Mouse (Mus musculus): Measurements from ENCODE around the gene Oard1. TPM values are rescaled to one million over a fixed set of nuclear protein-coding genes. Genes with fewer than 3 reads are reported as not detected.

Gene Oard1
- polyA plus RNA-seq, 2 experiments: 28.5 to 46.8 TPM

- ATAC-seq (ENCODE audit: low FRiP score, low read depth): peak; percentile 60; the same call in 1 of the 2 replicates
- H3K36me3 ChIP-seq (ENCODE audit: control insufficient read depth, insufficient read depth, low read length): peaks cover 33% of the 10 kb centered on the region
- no peak for TF ChIP-seq POLR2A (IDR thresholded peaks at IDR 0.05; ENCODE audit: borderline replicate concordance, extremely low read depth, insufficient read depth, insufficient read length)
- H3K4me1 ChIP-seq (ENCODE audit: control insufficient read depth, insufficient read depth, low read length): peaks cover 1% of the 10 kb centered on the region; the same call in 1 of the 2 replicates
- H3K9me3 ChIP-seq (ENCODE audit: control insufficient read depth, low read length): no peaks in the 10 kb centered on the region
- H3K27me3 ChIP-seq (ENCODE audit: control insufficient read depth, insufficient read depth, low read length): no peaks in the 10 kb centered on the region
- H3K9ac ChIP-seq (ENCODE audit: low read depth, low read length, severe bottlenecking): no peak overlapping the region
- no peak overlapping the region for H3K4me2 ChIP-seq (replicated peaks; ENCODE audit: low read depth, low read length, severe bottlenecking)
- WGBS: 88% methylated on average over 14 of the region's 14 CpGs
- no peak overlapping the region for H3K27ac ChIP-seq (replicated peaks; ENCODE audit: low read depth, low read length)
- peak; percentile 66 for DNase-seq (ENCODE audit: low spot score)
- no peak overlapping the region for H3K4me3 ChIP-seq (replicated peaks; ENCODE audit: low read length)
These were observed 6.8 kb downstream of the Oard1 start for GRCm38 (mm10) chr17:48416425-48417195.

GRCm38 (mm10) chr17:48417521-48417920 is 7.7 kb downstream of the Oard1 start:
- Histone ChIP-seq H3K27me3 (ENCODE audit: control insufficient read depth, insufficient read depth, low read length) (no peaks in the 10 kb centered on the region), H3K27ac (replicated peaks; ENCODE audit: low read depth, low read length) (no peak overlapping the region), H3K4me3 (replicated peaks; ENCODE audit: low read length) (no peak overlapping the region), H3K9me3 (ENCODE audit: control insufficient read depth, low read length) (no peaks in the 10 kb centered on the region), H3K4me1 (ENCODE audit: control insufficient read depth, insufficient read depth, low read length) (no peaks in the 10 kb centered on the region), H3K4me2 (replicated peaks; ENCODE audit: low read depth, low read length, severe bottlenecking) (no peak overlapping the region), H3K9ac (ENCODE audit: low read depth, low read length, severe bottlenecking) (no peak overlapping the region), H3K36me3 (ENCODE audit: control insufficient read depth, insufficient read depth, low read length) (peaks cover 31% of the 10 kb centered on the region)
- no peak for ATAC-seq (ENCODE audit: low FRiP score, low read depth)
- TF ChIP-seq POLR2A (IDR thresholded peaks at IDR 0.05; ENCODE audit: borderline replicate concordance, extremely low read depth, insufficient read depth, insufficient read length): no peak
- no peak for DNase-seq (ENCODE audit: low spot score)
- WGBS: 90% methylated on average over 6 of the region's 6 CpGs

- Histone ChIP-seq H3K36me3 (ENCODE audit: control insufficient read depth, insufficient read depth, low read length) (peaks cover 27% of the 10 kb centered on the region), H3K9me3 (ENCODE audit: control insufficient read depth, low read length) (no peaks in the 10 kb centered on the region), H3K27ac (replicated peaks; ENCODE audit: low read depth, low read length) (no peak overlapping the region), H3K27me3 (ENCODE audit: control insufficient read depth, insufficient read depth, low read length) (no peaks in the 10 kb centered on the region), H3K4me3 (replicated peaks; ENCODE audit: low read length) (no peak overlapping the region), H3K9ac (ENCODE audit: low read depth, low read length, severe bottlenecking) (no peak overlapping the region), H3K4me2 (replicated peaks; ENCODE audit: low read depth, low read length, severe bottlenecking) (no peak overlapping the region), H3K4me1 (ENCODE audit: control insufficient read depth, insufficient read depth, low read length) (no peaks in the 10 kb centered on the region)
- TF ChIP-seq POLR2A (IDR thresholded peaks at IDR 0.05; ENCODE audit: borderline replicate concordance, extremely low read depth, insufficient read depth, insufficient read length): no peak
- DNase-seq (ENCODE audit: low spot score) (no peak), ATAC-seq (ENCODE audit: low FRiP score, low read depth) (no peak)
- WGBS: 85% methylated on average over 7 of the region's 7 CpGs
These were observed 8.4 kb downstream of the Oard1 start for GRCm38 (mm10) chr17:48418174-48418573.

- Histone ChIP-seq H3K27me3 (ENCODE audit: control insufficient read depth, insufficient read depth, low read length) (no peaks in the 10 kb centered on the region), H3K9me3 (ENCODE audit: control insufficient read depth, low read length) (no peaks in the 10 kb centered on the region), H3K4me3 (replicated peaks; ENCODE audit: low read length) (no peak overlapping the region), H3K9ac (ENCODE audit: low read depth, low read length, severe bottlenecking) (no peak overlapping the region), H3K4me2 (replicated peaks; ENCODE audit: low read depth, low read length, severe bottlenecking) (no peak overlapping the region), H3K27ac (replicated peaks; ENCODE audit: low read depth, low read length) (no peak overlapping the region), H3K36me3 (ENCODE audit: control insufficient read depth, insufficient read depth, low read length) (peaks cover 27% of the 10 kb centered on the region), H3K4me1 (ENCODE audit: control insufficient read depth, insufficient read depth, low read length) (no peaks in the 10 kb centered on the region)
- no peak for TF ChIP-seq POLR2A (IDR thresholded peaks at IDR 0.05; ENCODE audit: borderline replicate concordance, extremely low read depth, insufficient read depth, insufficient read length)
- ATAC-seq (ENCODE audit: low FRiP score, low read depth) (no peak), DNase-seq (ENCODE audit: low spot score) (no peak)
- WGBS: 93% methylated on average over 1 of the region's 1 CpGs
These were observed 9.0 kb downstream of the Oard1 start for GRCm38 (mm10) chr17:48418781-48419180.

- Histone ChIP-seq H3K9ac (ENCODE audit: low read depth, low read length, severe bottlenecking) (no peak overlapping the region), H3K27me3 (ENCODE audit: control insufficient read depth, insufficient read depth, low read length) (no peaks in the 10 kb centered on the region), H3K27ac (replicated peaks; ENCODE audit: low read depth, low read length) (no peak overlapping the region), H3K9me3 (ENCODE audit: control insufficient read depth, low read length) (no peaks in the 10 kb centered on the region), H3K4me2 (replicated peaks; ENCODE audit: low read depth, low read length, severe bottlenecking) (no peak overlapping the region), H3K4me1 (ENCODE audit: control insufficient read depth, insufficient read depth, low read length) (no peaks in the 10 kb centered on the region), H3K36me3 (ENCODE audit: control insufficient read depth, insufficient read depth, low read length) (peaks cover 22% of the 10 kb centered on the region), H3K4me3 (replicated peaks; ENCODE audit: low read length) (no peak overlapping the region)
- no peak for TF ChIP-seq POLR2A (IDR thresholded peaks at IDR 0.05; ENCODE audit: borderline replicate concordance, extremely low read depth, insufficient read depth, insufficient read length)
- WGBS: 51% methylated on average over 2 of the region's 2 CpGs
- DNase-seq (ENCODE audit: low spot score): no peak
- no peak for ATAC-seq (ENCODE audit: low FRiP score, low read depth)
These were observed 9.8 kb downstream of the Oard1 start for GRCm38 (mm10) chr17:48419571-48419970.
